Mouse (Mus musculus) ES-E14 (cell line): ENCODE data around the gene Sec16b. TPM values are rescaled to one million over a fixed set of nuclear protein-coding genes. Genes with fewer than 3 reads are reported as not detected.

Source experiments
- DNase-seq: peaks from one replicate; pipeline ENCODE4 v3.0.0-alpha.2; 2013; ENCODE audit warnings: low read depth, low spot score
- H3K27ac ChIP-seq: 2 replicates; pipeline ENCODE4 v1.5.1; 2012; ENCODE audit warnings: low read depth, mild to moderate bottlenecking, low read length, moderate library complexity, mixed read lengths; ENCODE audit not compliant: poor library complexity, insufficient read depth, severe bottlenecking
- H3K36me3 ChIP-seq: 2 replicates; pipeline ENCODE4 v1.6.1; 2012; ENCODE audit warnings: mild to moderate bottlenecking, low read length, moderate library complexity, mixed read lengths; ENCODE audit not compliant: control insufficient read depth, poor library complexity, insufficient read depth, severe bottlenecking
- H3K4me1 ChIP-seq, 2 experiments: fragments of 150-350 bp in 1 of 2; sonication (generic) in 1 of 2; 2 replicates each; pipeline ENCODE4 v1.6.1; 2012; ENCODE audit warnings: low read length in 2 of 2, mild to moderate bottlenecking in 1 of 2, mixed read lengths in 1 of 2; ENCODE audit not compliant: control insufficient read depth in 2 of 2, insufficient read depth in 2 of 2, poor library complexity in 1 of 2
- H3K4me3 ChIP-seq, 2 experiments: fragments of 150-350 bp in 1 of 2; sonication (generic) in 1 of 2; 2 replicates each; pipeline ENCODE4 v1.5.1; 2012; ENCODE audit warnings: low read length in 2 of 2, low read depth in 1 of 2, mild to moderate bottlenecking in 1 of 2, mixed read lengths in 1 of 2; ENCODE audit not compliant: insufficient read depth in 1 of 2, poor library complexity in 1 of 2, severe bottlenecking in 1 of 2
- H3K9ac ChIP-seq: 2 replicates; pipeline ENCODE4 v1.6.1; 2012; ENCODE audit warnings: low read depth, mild to moderate bottlenecking, low read length, mixed read lengths; ENCODE audit not compliant: poor library complexity, insufficient read depth, severe bottlenecking
- H3K9me3 ChIP-seq: fragments of 150-350 bp; sonication (generic); 2 replicates; pipeline ENCODE4 v1.6.1; 2012; ENCODE audit warnings: low read depth, mild to moderate bottlenecking, low read length; ENCODE audit not compliant: control insufficient read depth, insufficient read depth
- CHD2 ChIP-seq: IDR thresholded peaks from 2 replicates; pipeline ENCODE4 v1.6.1; 2014; ENCODE audit warnings: mild to moderate bottlenecking, low read depth, low read length, inconsistent platforms
- HCFC1 ChIP-seq: IDR thresholded peaks from 2 replicates; pipeline ENCODE4 v1.6.1; 2012; ENCODE audit warnings: low read length, inconsistent platforms, borderline replicate concordance; ENCODE audit not compliant: insufficient read depth
- MAFK ChIP-seq: IDR thresholded peaks from 2 replicates; pipeline ENCODE4 v1.6.1; 2014; ENCODE audit warnings: mild to moderate bottlenecking, low read depth, low read length, inconsistent platforms; ENCODE audit not compliant: insufficient read depth
- ZC3H11A ChIP-seq: IDR thresholded peaks from 2 replicates; pipeline ENCODE4 v1.6.1; 2012; ENCODE audit warnings: low read depth, mild to moderate bottlenecking, inconsistent platforms, low read length, borderline replicate concordance
- ZNF384 ChIP-seq: IDR thresholded peaks from 2 replicates; pipeline ENCODE4 v1.6.1; 2012; ENCODE audit warnings: low read depth, low read length, inconsistent platforms
- in situ Hi-C, 2 experiments: fragments of 600-800 bp; cut with MboI; formaldehyde crosslinking; loops; one replicate each; pipeline ENCODE4 v1.15.1; 2025; ENCODE audit warnings: low sequenced_read_pairs in 2 of 2, inconsistent platforms in 1 of 2; ENCODE audit not compliant: unreplicated experiment in 2 of 2
- total RNA-seq: library from RNA; depleted of rRNA; stranded (reverse); fragments of 300-350 nt; gene quantifications from 2 replicates; pipeline ENCODE4 v1.2.3, GENCODE M21; 2012

Sec16b gene
- total RNA-seq, 1 experiment = 0.13 TPM

DNA sequence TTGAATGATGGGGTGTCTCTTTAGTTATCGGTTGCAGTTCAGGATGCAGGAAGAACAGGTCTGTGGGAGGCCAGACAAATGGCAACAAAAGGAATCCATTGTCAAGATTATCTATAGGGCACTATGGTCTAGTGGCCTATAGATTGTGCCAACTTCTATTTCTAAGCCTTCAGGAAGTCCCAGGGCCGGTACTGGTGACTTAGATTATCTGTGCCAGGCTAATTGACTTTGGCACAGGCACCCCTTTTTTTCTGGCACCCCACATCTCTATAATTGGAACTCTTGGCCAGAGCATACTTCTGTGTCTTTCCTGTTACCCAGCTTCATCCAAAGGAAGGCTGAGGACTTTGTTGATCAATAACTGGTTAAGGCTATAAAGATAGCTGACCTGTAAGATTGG lies 12.9 kb downstream of the Sec16b start:
- TF ChIP-seq MAFK (no peak), ZC3H11A (no peak), ZNF384 (no peak)
- H3K27ac ChIP-seq = no peak overlapping the region
- H3K9ac ChIP-seq = no peak overlapping the region
- no peak for DNase-seq
- in situ Hi-C loops = no loop called here
- no peaks in the 10 kb centered on the region for H3K4me1 ChIP-seq
- H3K9me3 ChIP-seq = peaks cover 9% of the 10 kb centered on the region
- H3K4me3 ChIP-seq = no peak overlapping the region
- H3K36me3 ChIP-seq = no peaks in the 10 kb centered on the region

DNA sequence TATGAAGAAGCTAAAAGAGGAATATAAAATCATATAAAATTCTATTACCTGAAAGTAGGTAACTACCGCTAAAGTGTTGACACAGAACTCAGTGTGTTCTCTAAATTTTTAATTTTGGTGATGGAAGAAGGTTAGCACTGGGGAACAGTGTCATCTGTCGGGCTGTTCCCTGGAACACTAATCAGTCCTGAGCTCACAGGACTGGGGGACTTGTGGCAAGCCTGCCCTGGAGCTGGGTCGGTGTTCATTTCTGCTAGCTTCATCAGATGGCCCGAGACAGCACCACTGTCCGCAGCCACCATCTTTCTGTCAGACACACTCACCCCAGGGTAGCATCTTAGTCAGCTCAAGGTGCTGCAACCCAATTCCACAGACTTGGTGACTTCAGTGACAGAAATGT lies 15.8 kb downstream of the Sec16b start:
- DNase-seq = no peak
- H3K9ac ChIP-seq = no peak overlapping the region

DNA sequence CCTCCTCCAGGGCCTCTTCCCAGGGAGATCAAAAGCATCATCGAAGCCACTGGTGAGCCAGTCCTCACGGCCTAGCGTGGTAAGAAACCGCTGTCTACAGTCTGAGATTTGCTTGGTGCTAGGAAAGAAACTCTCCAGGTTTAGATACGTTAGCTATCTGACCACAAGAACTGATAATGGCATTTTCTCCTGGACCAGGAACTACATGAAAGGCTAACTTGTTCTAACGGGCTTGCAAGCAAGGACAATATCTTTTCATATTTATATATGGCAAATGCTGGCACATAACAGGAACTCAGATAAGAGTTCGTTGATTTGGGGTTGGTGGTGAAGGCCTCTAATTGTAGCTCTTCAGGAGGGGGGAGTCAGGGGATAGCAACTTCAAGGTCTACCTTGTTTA lies 18.2 kb downstream of the Sec16b start:
- H3K4me3 ChIP-seq = no peak overlapping the region
- H3K9ac ChIP-seq = no peak overlapping the region
- no peak overlapping the region for H3K27ac ChIP-seq
- peaks cover 4% of the 10 kb centered on the region for H3K9me3 ChIP-seq
- no peaks in the 10 kb centered on the region for H3K4me1 ChIP-seq
- no peaks in the 10 kb centered on the region for H3K36me3 ChIP-seq
- in situ Hi-C loops = no loop called here
- TF ChIP-seq ZNF384 (no peak), MAFK (no peak), CHD2 (no peak), HCFC1 (no peak), ZC3H11A (no peak)
- DNase-seq = no peak

More for the DNA sequence above, 15.8 kb downstream of the Sec16b start:
- no peaks in the 10 kb centered on the region for H3K4me1 ChIP-seq
- peaks cover 9% of the 10 kb centered on the region for H3K9me3 ChIP-seq
- in situ Hi-C loops = no loop called here
- H3K4me3 ChIP-seq = no peak overlapping the region
- no peak for TF ChIP-seq ZC3H11A
- no peak for TF ChIP-seq ZNF384
- no peak for TF ChIP-seq MAFK
- TF ChIP-seq HCFC1 = no peak
- TF ChIP-seq CHD2 = no peak
- no peak overlapping the region for H3K27ac ChIP-seq
- H3K36me3 ChIP-seq = no peaks in the 10 kb centered on the region

DNA sequence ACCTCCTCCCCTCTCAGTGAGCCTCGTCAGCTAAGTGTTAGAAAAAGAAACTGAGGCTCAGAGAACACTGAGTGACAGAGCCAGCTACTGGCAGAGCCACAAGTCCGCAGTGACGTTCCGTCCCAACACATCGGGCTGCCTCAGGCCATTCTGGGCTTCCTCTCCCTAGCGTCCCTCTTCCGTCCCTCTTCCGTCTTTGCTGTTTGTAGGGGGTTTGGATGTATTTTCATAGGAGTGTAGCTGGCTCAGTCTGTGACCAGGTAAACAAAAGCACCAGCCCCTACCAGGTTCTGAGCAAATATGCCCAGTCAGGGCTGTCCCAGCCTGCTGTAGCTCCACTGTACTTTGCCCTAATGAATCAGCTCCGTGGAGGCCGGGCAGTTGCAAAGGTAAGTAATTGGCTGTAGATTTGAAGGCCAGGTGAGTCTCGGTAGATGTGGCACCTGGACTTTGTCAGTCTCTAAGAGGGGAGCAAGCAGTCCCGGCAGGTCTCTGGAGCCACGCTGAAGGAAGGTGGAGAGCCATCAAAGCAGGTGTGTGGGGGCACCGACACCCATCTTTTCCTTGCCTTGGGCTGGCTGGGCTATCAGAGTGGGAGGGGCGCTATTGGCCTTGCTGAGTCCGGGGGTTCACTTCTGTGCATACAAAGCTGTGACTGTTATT lies 19.3 kb downstream of the Sec16b start:
- H3K27ac ChIP-seq = no peak overlapping the region
- no peak for DNase-seq
- H3K4me3 ChIP-seq = no peak overlapping the region
- in situ Hi-C loops = no loop called here
- no peaks in the 10 kb centered on the region for H3K4me1 ChIP-seq
- no peaks in the 10 kb centered on the region for H3K36me3 ChIP-seq
- H3K9me3 ChIP-seq = peaks cover 2% of the 10 kb centered on the region; the same call in 1 of the 2 replicates
- no peak overlapping the region for H3K9ac ChIP-seq
- TF ChIP-seq HCFC1 (no peak), MAFK (no peak), CHD2 (no peak), ZNF384 (no peak), ZC3H11A (no peak)

DNA sequence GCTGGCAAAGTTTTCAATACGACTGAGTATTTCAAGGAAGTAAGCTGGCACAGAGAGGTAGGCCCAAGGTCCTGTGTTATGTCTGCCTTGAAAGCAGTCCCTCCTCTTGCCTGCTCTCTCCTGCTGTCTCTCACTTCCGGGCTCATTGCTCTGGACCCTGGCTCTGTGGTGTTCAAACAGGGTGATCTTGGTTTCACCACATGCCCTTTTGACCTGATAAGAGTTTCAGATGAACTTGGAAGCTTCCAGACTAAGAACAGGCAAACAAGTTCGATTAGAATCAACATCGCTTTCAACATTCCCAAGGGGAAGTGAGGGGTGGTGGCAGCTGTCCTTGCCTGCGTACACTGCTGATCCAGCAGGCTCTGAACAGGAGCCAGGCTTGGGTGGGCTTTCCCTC lies 20.1 kb downstream of the Sec16b start:
- Histone ChIP-seq H3K9me3 (no peaks in the 10 kb centered on the region), H3K4me1 (no peaks in the 10 kb centered on the region), H3K4me3 (no peak overlapping the region), H3K9ac (no peak overlapping the region), H3K36me3 (no peaks in the 10 kb centered on the region), H3K27ac (no peak overlapping the region)
- in situ Hi-C loops = no loop called here
- DNase-seq = no peak
- no peak for TF ChIP-seq ZNF384
- TF ChIP-seq CHD2 = no peak
- TF ChIP-seq MAFK = no peak
- TF ChIP-seq HCFC1 = no peak
- TF ChIP-seq ZC3H11A = no peak
